Mouse (Mus musculus) cerebral cortex, adult 2 months (tissue): ENCODE data around the gene Atg2a.

Experiments
- WGBS: fragments of 180-500 bp; shearing (Covaris S2); methylation state at CpG from one replicate; pipeline ENCODE4 v1.1.7; 2018; 5-methylcytosine and 5-hydroxymethylcytosine counted together

The Atg2a gene

DNA sequence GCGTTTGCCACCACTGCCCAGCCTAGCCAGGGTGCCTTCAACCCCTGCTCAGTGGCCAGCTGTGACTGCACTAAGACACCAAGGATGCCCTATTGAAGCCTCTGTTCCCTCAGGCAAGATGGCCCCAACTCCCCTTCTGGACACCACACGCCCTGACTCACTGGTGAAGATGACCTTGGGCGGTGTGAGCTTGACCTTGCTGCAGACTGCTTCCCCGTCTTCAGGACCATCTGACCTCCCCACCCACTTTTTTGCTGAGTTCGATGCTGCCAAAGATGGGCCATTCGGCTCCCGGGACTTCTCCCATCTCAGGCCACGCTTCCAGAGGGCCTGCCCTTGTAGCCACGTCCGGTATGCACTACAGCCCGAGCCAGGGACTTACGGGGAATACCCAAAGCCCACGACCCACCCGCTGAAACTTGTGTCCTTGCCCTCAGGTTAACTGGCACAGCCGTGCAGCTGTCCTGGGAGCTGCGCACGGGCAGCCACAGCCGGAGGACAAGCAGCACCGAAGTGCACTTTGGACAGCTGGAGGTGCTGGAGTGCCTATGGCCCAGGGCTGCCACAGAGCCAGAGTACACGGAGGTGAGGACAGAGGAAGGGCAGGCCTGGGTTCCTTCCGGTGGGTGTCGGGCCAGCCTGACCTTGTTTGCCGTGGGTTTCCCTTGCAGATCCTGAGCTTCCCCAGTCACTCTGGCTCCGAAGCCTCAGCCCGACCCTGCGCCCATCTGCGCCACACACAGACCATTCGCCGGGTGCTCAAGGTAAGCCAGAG is 6.2 kb downstream of the Atg2a start:
- WGBS, result 93% methylated on average over 29 of the region's 29 CpGs

DNA sequence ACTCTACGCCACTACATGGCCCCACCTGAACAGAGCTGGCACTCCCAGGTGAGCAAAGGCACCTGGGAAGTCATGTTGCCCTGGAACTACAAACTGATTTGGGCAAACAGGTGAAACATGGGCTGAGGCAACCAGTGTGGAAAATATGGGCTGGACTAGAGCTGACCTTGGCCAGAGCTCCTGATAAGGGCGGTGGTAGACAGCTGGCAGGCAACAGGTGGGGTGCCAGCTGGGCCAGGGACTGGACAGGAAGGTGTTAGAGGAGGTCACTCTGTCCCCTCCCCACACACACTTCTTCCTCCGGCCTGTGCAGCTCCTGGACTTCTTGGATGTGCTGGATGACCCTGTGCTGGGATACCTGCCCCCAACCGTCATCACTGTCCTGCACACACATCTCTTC is 11.6 kb downstream of the Atg2a start:
- 89% methylated on average over 4 of the region's 4 CpGs for WGBS

DNA sequence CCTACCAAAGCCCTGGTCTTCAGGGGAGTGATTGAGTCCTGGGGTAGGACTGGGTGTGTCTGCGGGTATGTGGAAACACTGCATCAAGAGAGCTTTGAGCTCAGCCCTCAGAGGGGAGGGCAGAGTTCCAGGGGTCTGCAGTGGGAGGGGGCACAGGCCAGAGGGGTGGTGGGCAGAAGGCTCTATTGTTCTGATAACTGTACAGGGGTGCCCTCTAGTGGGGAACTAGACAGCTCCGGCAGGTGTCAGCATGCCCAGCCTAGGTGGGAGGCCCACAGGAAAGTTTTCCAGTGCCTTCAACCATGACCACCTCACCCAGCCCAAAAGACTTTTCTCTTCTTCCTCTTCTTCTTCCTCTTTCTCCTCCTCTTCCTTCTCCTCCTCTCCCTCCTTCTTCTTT is 19.0 kb downstream of the Atg2a start:
- WGBS, result 71% methylated on average over 2 of the region's 2 CpGs

DNA sequence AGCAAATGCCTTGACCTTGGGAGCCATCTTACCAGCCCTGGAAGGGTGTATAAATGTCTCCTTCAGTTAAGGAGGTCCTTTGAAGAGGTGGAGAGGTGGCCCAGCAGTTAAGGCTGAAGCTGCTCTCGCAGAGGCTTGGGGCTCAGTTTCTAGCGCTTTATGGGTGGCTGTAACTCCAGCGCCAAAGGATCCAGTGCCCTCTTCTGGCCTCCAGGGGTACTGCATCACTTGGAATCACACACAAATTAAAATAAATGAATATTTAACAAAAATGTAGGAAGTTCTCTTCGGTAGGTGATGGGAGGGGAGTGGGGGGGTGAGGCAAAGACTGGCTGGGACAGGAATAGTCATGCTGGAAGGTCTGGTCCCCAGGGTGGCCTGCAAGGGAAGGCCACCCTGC is 19.5 kb downstream of the Atg2a start:
- WGBS, result 82% methylated on average over 4 of the region's 4 CpGs

DNA sequence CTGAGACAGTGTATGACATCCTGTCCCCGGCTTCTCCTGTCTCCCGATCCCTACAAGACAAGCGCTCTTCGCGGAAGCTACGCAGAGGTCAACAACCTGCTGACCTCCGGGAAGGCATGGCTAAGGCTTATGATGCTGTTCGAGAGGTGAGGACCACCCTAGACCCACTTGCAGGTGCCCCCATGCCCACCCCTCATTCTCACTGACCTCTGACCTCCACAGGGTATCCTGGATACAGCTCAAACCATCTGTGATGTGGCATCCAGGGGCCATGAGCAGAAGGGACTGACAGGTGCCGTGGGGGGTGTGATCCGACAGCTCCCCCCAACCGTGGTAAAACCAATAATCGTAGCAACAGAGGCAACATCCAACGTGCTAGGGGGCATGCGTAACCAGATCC is 19.9 kb downstream of the Atg2a start:
- 92% methylated on average over 14 of the region's 14 CpGs for WGBS

DNA sequence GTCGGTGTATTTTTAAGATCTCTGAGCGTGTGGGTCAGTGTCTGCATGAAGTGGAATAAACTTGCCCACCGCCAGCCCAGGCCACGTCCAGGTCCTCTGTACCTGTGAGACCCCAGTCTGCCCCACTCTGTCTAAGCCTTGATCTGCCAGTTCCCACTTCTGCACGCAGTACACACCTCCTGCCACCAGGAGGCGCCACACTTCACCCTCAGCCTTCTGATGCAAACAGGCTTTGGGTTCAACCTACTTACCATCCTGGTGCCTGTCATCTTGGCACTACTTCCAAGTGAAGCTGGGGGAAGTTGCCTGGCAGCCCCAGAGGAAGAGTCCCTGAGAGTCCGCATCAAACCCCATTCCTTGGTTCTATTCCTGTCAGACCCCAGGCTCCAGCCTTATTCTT is 20.8 kb downstream of the Atg2a start:
- WGBS, result 58% methylated on average over 7 of the region's 7 CpGs

DNA sequence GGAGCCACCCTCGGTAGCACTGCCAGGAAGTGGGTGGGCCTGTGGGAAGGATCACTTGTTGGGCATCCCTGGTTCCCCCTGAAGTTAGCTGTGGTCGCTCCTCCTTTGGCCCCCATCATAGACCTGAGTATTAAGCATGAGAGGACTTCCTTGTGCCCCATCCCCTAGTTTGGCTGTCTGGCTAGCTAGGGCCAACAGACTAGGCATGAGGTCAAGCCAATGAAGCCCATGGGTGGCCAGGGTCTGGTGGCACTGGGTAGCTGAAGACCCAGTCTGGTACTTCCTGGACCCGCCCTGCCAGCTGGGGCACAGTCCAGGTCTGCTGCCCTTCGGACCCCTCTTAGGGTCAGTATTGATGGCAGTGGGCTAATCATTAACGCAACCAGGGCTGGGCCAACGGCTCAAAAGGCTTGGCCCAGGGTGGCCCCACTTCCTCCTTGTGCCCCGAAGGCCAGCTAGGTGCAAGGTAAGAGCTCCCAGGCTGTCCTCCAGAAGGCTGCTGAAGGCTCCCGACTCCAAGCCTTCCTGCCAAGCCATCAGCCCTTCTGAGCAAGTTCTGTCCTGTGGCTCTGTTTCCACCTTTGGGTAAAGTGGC is 21.5 kb downstream of the Atg2a start:
- WGBS, result 85% methylated on average over 8 of the region's 8 CpGs

DNA sequence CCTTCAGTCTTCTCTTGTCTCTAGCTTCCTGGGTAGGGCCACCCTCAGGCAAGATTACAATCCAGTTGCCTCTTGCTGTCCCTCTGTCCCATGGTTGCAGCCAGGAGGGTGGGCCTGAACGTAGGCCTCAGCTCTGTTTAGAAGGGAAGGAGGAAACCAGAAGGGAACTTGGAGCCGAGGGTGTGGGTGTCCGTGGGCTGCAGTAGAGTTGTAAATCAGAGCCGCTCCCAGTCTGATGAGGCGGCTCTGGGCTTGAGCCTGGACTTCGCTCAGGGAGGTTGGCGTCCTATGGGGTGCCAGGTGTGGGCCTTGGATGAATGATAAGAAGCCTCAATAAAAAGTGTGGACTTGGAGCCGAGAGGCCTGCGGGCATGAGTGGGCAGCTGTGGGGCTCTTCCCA is 22.7 kb downstream of the Atg2a start:
- 39% methylated on average over 9 of the region's 9 CpGs for WGBS

DNA sequence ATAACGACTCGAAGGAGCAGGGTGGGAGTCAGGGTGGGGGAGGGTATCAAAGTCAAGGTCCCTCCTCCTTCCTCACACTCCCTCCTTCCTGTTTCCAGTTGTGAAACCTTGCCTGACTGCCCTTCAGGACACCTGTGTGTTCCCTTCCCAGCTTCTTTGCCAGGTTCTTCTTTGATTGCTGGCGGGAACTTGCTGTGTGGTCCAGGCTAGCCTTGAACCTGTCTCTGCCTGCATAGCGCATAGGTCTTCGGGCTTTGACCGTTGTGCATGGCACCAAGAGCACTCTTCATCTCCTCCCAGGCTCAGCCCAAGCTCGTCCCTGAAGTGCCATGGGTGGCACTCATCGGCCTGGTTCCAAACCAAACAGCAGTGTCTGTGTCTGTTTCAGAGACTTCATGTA is 23.5 kb downstream of the Atg2a start:
- WGBS, result 90% methylated on average over 8 of the region's 8 CpGs

DNA sequence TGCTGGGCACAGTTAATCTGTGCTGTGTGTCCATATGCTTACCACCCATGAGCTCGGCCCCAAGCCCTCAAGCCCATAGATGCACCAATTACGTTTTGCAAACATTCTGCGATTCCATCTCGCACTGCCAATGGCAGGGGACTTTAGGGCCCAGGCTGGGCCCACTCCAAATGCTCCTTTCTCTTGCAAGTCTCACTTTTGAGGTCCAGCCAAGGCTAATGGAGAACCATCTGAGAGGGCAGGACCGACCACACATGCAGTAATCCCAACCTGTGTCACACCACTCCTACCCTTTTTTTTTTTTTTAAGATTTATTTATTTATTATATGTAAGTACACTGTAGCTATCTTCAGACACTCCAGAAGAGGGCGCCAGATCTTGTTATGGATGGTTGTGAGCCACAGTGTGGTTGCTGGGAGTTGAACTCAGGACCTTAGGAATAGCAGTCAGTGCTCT is 24.3 kb downstream of the Atg2a start:
- WGBS, result 75% methylated on average over 6 of the region's 6 CpGs

DNA sequence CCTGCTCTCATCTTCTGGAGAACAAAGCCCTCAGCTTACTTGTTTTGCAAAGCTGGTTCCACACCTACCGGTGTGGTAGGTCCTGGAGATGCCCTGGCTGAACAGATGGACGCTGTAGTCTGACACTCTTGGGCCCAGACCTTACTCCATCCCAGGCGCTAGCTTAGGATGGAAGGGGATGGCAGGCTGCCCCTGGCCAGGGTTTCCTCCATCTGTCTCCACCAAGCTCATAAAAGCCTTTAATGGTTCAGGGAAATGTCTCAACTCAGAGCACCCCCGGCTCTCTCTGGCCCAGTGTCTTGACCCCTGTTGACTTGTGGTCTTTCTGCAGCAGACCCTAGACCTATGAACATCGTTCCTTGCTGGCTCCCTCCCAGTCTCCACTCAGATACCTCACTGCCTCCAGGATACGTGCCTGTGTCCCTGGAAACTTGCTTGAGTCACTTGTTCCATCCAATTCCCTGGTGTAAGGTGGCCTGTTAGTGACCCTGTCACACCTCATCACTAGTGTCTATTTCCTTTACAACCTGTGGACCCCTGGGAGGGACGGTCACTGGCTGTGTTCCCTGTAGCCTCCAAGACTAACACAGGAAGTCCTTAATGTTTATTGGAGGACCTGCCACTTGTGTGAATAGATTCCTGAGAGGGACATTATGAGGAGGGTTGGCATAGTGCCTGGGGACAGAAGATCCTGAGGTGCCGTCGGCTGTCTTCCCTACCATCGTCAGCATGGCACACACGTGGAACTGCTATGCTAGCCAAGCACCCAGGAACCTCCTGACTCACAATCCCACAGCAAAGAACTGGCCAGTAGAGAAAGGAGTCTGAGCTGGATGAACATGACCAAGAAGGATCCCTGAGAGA is 26.1 kb downstream of the Atg2a start:
- 45% methylated on average over 11 of the region's 11 CpGs for WGBS

DNA sequence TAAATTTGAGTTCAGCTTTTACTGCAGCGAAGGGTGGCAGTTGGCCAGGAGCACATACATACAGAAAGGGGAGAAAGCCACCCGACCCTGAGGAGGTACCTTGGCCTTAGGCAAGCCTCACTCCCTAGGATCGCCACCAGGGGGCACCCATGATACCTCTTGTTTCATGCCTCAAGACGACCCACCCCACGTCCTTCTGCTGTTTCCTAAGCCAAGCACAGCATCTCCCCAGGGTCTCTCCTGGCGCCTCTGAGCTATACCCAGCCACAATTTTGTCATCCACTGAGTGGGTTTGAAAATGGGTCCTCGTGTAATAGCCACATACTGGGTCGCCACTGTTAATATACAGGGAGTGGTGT is 26.7 kb downstream of the Atg2a start:
- WGBS, result 14% methylated on average over 8 of the region's 8 CpGs

DNA sequence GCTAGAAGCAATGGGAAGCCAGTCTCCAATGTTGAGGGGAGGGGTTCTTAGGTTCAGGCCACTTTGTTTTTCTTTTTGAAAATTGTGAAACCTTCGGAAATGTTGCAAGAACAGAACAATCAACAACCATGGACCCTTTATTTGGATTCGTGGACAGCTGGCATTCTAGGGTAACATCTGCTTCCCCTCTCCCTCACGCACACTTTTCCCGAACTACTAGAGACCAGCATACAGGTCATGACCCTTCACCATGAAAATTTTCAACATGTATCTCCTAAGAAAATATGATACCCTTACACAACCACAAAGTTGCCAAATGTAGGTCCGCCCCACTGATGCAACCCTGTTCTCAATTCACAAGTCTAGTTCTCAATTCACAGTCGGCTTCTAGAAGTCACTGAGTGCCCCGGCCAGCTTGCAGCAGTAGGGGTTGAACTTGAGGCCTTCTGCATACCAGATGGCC is 27.2 kb downstream of the Atg2a start:
- 78% methylated on average over 7 of the region's 7 CpGs for WGBS

DNA sequence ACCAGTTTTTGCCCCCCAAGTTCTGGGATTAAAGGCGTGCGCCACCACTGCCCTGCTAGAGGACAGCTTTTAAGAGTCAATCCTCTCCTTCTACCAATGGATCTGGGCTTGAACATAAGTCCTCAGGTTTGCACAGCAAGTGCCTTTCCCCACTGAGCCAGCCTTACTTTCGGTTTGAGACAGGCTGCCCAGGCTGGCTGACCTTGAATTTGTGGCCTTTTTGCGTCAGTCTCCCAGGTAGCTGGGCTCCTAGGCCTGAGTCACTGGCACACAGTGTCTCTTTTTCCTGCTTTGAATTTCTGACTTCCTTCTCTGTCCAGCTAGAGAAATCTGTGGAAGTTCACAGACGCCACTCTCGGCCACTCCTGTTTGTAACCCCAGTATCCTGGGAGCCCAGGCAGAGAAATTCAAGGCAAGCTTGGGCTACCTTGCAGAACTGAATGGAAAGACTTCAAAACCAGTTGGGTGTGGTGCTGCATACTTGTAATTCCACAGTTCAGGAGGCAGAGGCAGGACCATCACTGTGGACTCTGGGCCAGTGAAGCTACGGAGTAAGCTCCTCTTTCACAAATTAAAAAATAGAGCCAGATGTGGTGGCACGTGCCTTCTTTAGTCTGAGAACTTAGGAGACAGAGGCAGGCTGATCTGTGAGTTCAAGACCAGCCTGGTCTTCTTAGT is 28.5 kb downstream of the Atg2a start:
- 92% methylated on average over 8 of the region's 8 CpGs for WGBS

DNA sequence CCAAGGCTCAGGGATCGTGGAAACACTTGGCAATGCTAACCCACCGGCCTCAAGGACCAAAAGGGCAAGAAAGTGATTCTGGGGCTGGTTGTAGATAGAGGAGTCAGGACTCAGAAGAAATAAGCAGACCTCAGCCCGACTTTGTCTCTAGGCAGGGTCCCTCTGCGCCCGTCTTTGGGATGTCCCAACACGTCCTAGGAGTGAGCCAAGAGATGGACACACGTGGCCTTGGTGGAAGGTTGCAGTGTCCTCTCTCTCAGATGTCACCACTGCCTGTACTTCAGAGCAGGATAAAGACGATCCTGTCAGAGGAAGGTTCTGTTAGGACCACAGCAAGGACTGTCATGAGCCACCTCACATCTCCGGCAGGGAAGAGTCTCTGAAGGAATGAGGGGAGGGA is 29.2 kb downstream of the Atg2a start:
- 86% methylated on average over 9 of the region's 9 CpGs for WGBS

DNA sequence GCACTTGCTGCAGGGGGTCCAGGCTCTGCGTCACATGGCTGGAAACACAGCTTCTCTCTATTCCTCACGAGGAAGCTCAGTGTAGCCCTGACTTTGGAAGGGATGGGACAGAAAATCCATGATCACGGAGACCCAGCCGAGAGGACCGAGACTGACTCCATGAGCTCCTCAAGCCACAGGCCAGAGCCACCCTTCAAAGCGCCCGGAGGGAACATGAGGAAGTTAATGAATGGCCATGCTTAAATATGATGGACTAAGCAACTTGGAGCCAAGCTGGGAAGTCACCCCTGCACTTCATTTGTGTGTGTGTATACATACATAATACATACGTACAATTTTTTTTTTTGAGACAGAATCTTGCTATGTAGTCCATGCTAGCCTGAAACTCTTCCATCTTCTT is 29.7 kb downstream of the Atg2a start:
- WGBS, result 72% methylated on average over 8 of the region's 8 CpGs

DNA sequence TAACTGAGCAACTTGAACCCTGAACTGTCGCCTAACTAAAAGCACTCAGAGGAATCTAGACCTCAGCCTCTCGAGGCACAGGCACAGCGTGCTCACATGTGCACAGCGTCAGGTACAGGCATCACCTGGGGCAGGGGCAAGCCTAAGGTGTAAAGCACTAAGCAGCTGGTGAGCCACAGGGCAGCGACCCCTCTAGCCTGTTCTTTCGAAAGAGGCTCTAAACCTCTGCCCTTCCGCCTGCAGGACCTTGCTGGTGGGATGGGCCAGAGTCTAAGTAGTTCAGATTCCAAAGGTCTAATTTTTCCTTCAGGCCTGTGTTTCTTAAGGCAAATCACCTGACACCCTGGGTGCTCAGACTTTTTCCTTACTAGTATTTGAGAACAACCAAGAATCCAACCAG is 30.6 kb downstream of the Atg2a start:
- WGBS, result 88% methylated on average over 7 of the region's 7 CpGs

DNA sequence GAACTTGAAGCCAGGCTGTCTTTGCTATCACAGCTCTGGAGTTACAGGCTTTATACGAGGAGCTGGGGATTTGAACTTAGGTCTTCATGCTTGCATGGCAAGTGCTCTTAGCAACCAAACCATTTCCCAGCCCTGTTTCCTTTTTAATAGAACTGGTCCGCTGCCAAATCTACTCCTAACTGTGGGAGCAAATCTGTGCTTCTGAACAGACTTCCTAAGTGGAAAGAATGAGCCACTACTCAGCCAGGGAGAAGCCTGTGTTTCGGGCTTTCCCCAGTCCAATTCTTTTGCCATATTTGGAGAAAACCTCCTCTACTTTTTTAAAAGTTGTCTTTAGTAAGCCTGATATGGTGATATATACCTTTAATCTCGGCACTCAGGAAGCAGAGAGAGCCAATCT is 31.3 kb downstream of the Atg2a start:
- 51% methylated on average over 4 of the region's 4 CpGs for WGBS

DNA sequence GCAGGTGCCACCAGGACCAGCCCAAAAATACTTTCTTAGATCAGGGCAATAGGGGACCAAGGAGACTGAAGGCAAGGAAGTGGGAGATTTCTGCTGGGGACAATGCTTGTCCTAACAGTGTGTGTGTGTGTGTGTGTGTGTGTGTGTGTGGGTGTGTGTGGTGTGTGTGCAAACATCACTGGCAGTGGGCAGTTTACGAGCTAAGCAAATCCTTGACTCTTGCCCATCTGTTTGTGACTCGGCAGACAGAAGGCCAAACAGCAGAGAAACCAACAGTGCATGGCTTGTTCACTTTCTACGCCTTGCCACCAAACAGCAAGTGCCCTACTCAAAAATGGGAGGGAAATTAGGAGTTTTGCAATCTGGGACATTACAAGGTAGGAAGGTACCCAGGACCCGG is 32.1 kb downstream of the Atg2a start:
- 75% methylated on average over 4 of the region's 4 CpGs for WGBS

DNA sequence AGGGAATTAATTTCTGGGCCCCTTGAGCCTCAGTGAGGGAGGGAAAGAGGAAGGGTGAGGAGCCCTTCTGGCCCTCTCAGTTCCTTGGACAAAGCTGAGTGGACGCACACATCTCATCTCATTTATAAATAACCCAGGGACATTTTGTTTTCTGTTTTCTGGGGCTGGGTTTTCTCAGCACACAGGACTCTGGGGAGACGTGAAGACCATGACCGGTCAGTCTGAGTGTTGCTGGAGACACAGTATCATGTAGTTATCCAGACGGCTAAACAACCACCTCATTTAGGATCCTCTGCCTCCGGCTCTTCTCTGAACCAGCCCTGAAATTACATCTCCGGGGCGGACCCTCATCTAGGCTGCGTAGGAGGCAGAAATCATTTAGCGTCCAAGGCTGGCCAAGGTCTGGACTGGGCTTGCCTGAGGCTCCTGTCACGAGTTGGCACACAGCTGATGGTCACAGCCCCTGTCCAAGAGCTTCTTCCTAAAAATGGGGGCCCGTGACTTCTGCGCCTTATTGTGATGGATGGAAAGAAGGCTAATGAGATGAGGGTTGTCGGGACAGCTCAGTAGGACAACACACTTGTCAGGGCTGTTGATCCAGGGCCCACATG is 32.6 kb downstream of the Atg2a start:
- WGBS, result 91% methylated on average over 13 of the region's 13 CpGs

DNA sequence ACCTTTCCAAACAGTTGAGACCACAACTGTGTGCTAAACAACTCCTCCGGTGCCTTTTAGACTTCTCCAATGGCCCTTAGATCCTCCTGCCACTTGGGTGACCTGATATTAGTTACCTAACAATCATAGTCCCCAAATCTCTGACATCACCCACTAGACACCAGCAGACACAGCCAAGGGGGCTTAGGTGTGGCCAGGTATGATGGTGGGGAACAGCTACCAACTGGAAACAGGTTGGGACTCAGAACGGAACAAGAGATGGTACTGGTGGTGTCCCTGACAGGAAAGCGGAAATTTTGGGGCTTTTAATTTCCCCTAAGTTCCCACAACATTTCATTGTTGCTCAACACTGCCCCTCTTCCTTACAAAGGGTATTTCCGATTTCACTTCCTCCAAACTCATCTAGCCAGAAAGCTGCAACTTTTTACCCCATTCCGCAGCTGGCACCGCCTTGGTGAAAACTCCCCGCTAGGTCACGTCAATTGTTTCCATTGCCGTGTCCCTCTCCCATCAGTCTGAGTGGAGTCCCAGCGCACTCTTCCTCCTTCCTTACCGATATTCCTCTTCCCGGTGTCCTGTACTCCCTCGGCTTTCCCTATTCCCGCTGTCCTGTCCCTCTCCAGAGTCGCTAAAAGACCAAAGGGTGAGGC is 34.4 kb downstream of the Atg2a start:
- WGBS, result 11% methylated on average over 15 of the region's 15 CpGs
